Mouse (Mus musculus): ENCODE measurements around the gene Rtbdn.

Rtbdn gene

GRCm38 (mm10) chr8:84963952-84964351, 17.2 kb downstream of the Rtbdn start:
- no peak for DNase-seq

DNA sequence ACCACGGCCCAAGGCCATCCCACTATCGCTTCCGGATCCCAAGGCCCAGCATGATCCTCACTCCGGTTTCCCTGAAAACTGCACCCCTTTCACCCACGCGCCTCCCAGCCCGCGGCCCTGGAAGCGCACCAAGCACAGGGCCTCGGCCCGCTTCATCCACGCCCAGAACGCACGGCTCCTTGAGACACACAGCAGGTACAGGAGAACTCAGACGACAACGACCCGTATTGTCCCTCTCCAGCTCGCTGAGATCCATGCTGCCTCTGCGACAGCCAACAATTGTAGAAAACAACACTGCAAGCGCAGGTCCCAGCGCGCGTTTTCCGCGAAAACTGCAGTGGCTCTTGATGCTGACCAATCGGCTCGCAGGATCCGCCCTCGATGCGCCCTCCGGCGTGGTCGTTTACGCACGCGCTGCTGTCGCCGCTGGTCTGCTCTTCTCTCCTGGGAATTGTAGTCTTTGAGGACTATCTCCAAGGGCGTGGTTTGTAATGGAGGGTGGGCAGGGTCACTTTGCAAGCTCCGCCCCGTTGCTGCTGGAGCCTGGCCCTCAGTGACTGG, 19.0 kb downstream of the Rtbdn start:
- DNase-seq: peak; percentile 93 to 96

GRCm38 (mm10) chr8:84966603-84967002, 19.8 kb downstream of the Rtbdn start:
- no peak for DNase-seq

GRCm38 (mm10) chr8:84967532-84968304, 20.9 kb downstream of the Rtbdn start:
- no peak for DNase-seq

- no peak for DNase-seq
Observed at GRCm38 (mm10) chr8:84968650-84969049, 21.9 kb downstream of the Rtbdn start.

- DNase-seq: peak; percentile 90 to 92
Observed at GRCm38 (mm10) chr8:84969241-84970134, 22.7 kb downstream of the Rtbdn start, which contains the start of the genes Gm49661, Prdx2 and Rnaseh2a. TSS of gene Gm49661 (minus strand) at chr8:84969433. TSS of gene Prdx2 (plus strand) at chr8:84969587. TSS of gene Rnaseh2a (minus strand) at chr8:84969767.

GRCm38 (mm10) chr8:84970135-84970790, 23.5 kb downstream of the Rtbdn start:
- DNase-seq: no peak

DNA sequence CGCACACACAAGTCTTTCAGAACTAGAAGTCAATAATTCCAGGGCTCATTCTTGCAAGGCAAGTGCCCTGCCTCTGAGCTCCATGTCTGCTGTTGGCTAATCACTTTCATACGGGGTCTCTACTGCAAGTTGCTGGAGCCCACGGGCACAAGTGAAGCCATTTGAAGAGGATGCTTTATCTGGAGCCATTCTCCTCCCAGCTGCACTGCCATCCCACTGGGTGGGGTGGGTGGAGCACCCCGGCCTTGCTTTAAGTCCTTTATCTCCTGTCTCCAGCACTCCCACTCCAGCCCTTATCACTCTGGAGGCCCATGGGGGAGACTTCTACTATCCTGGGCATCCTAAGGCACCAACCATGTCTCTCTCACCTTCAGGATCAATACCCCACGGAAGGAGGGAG, 24.1 kb downstream of the Rtbdn start:
- DNase-seq: no peak

GRCm38 (mm10) chr8:84973079-84973478, 26.3 kb downstream of the Rtbdn start:
- DNase-seq: no peak

DNA sequence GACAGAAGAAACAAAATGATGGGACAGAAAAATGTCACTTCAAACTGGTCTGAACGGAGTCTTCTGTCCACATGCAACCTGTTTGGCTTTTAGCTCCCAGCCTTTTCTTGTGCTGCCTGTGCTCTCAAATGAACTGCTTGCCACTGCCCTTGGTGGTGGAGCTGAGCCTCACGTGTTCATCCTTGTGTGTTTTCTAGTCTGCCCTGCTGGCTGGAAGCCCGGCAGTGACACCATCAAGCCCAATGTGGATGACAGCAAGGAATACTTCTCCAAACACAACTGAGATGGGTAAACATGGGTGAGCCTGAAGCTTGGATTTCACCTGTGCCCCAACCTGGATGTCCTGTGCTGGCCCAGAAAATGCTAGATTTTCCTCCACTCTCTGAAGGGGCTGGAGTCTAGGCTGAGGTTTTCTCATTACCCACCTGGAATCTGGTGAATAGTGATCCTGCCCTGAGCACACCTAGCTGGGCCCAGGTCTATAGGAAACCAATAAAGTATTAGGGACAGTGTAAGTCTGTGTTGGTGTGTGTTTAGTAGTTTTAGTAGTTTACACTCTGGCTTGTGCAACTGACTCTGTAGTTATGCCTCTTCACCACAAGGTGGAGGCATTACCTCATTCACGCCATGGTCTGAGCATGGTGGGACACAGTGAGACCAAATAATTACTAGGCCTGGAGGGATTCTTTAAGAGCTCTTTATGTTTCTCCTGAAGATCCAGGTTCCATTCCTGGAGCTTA, 27.2 kb downstream of the Rtbdn start:
- DNase-seq: peak; percentile 67 to 74

- DNase-seq: no peak
Observed at GRCm38 (mm10) chr8:84974543-84975142, 27.9 kb downstream of the Rtbdn start.

DNA sequence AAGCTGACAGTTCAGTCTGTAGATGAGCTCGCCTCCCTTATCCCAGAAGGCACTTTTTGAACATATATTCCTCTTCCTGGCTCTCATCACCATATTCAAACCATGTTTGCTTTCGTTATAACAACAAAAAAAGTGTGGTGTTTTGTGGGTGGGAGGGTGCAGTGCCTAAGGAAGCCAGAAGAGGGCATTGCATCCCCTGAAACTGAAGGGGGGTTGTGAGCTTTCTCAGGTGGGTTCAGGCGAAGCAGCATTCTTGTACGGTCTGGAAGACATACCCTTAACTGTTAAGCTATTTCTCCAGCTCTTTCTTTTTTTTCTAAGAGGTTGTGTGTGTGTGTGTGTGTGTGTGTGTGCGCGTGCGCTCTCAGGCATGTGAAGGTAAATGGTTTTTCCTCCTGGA, 28.6 kb downstream of the Rtbdn start:
- DNase-seq: peak; percentile 78 to 85

GRCm38 (mm10) chr8:84976031-84976762, 29.4 kb downstream of the Rtbdn start:
- DNase-seq: peak; percentile 97

DNA sequence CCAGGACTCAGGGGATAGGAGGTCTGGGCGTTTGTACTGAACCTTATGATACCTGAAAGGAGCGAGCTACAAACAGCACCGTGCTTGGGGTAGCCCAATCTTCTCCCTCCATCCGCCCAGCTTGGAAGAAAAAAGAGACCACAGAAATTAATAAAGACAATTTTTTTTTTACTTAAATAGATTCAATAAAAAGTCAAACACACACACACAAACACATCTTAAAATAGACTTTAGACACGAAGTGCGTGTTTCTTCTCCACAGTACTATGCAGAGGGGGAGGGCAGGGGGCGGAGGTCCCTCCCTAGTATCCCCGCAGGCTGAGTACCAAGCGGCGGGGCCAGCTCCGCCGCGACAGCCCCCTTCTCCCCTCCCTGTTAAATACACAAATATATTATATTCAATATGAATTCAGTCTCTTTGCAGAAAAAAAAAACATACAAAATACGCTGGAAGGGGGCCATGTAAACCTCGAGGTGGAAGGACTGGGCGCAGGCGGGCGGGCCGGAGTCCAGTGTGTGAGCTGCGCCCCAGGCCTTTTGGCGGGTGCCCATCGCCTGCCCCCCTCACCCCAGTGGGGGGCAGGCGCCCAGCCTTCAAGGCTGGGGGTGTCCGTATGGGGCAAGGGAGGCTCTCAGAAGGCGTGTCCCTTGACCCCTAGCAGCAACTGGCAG, 30.1 kb downstream of the Rtbdn start:
- DNase-seq: peak; percentile 45 to 55

- peak; percentile 56 to 69 for DNase-seq
Observed at GRCm38 (mm10) chr8:84977435-84978247, 30.9 kb downstream of the Rtbdn start.

- DNase-seq: peak; percentile 85 to 90
Observed at GRCm38 (mm10) chr8:84978248-84978940, 31.6 kb downstream of the Rtbdn start, which contains the start of gene Junb. TSS of gene Junb (minus strand) at chr8:84978718.

DNA sequence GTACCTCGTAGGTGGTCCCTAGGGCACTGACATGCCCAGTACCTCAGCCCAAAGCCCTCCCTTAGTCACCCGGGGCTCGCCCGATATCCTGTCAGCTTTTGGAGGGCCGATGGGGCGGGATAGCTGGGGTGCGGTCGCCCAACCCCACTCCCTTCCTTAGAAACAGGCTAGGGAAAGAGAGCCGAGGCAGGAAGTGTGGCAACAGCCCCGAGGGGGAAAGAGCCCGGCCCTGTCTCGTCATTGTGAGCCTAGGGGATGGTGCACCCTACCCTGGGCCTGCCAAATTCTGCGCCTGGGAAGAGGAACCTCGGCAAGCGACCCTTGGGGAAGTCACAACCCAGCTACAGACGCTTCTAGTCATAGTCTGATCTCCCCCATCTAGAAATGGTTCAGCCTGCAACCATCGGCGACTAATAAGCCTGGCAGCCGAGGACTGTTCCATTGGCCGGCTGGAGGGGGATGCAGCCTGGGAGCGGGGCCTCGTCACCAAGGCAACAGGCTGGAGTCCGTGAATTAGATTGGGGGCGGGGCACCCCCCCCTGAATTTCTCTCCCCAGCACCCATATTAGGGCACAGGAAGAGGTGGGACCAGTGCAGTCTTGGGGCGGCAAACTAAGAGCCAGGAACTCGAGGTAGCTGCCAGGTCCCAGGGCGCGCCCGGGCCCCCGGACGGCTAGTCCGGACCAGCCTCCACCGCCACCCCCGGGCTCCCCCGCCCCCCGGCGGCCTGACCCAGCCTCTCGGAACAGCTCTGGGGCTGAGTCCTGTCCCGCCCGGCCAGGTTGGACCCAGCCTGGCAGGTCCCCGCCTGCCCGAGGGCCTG, 33.0 kb downstream of the Rtbdn start:
- DNase-seq: peak; percentile 89 to 93
